Mouse (Mus musculus): ENCODE data around the gene Dab2ip. TPM values are rescaled to one million over a fixed set of nuclear protein-coding genes. Genes with fewer than 3 reads are reported as not detected.

The Dab2ip gene
- polyA plus RNA-seq, 1 experiment from 2014 or later, result 44.8 TPM

DNA sequence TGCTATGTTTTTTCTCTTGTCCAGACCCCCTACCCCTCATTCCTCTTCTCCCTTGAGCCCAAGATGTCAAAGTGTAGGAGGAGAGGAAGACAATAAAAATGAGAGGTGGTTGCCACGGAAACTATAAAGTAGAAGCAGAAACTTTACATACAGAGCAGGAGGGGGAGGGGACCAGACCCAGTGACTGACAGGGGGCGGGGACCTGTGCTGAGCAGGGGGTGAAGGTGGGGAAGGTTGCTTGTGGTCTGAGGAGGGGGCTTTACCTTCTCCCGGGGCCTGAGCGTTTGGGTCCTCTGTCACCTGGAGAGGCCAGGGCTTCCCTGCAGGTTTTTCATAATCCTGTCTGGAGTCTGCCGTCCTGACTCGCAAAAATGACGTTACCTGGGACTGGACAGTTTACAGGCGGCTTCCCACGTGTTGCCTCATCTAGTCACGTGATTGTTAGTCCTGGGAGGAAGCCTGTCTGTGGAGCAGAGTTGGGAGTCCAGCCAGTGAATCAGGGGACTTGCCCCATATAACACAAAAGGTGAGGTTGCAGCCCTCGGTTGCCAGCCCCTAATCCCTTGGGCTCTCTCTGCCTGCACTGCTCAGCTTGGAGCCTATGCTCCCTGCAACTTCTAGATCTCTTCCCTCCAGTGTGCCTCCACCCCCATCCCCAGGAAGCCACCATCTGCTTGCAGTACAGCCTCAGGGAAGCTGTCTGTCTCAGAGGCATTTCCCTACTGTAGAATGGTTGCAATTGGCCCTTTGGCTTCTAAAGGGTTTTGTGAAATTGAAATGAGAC, 52.3 kb downstream of the Dab2ip start:
- H3K36me3 ChIP-seq (ENCODE audit: control insufficient read depth, insufficient read depth, low read length), result no peaks in the 10 kb centered on the region
- no peak overlapping the region for H3K4me3 ChIP-seq (ENCODE audit: low read depth, low read length)
- H3K4me2 ChIP-seq (replicated peaks; ENCODE audit: low read depth, low read length), result peak overlapping the region; percentile 19; the same call in 1 of the 2 replicates
- H3K4me1 ChIP-seq (ENCODE audit: control insufficient read depth, insufficient read depth, low read length), result peaks cover 47% of the 10 kb centered on the region
- no peaks in the 10 kb centered on the region for H3K27me3 ChIP-seq (ENCODE audit: control insufficient read depth, insufficient read depth, low read length)
- ATAC-seq (ENCODE audit: insufficient number of reproducible peaks, insufficient read depth, low FRiP score, low read depth), result peak; percentile 28; the same call in 1 of the 2 replicates
- no peak overlapping the region; the same call in 1 of the 2 replicates for H3K9ac ChIP-seq (replicated peaks; ENCODE audit: low read depth, low read length)
- H3K27ac ChIP-seq (ENCODE audit: low read length), result no peak overlapping the region
- no peaks in the 10 kb centered on the region for H3K9me3 ChIP-seq (ENCODE audit: control insufficient read depth, low read depth, low read length)
- WGBS, result 9% methylated on average over 11 of the region's 11 CpGs

DNA sequence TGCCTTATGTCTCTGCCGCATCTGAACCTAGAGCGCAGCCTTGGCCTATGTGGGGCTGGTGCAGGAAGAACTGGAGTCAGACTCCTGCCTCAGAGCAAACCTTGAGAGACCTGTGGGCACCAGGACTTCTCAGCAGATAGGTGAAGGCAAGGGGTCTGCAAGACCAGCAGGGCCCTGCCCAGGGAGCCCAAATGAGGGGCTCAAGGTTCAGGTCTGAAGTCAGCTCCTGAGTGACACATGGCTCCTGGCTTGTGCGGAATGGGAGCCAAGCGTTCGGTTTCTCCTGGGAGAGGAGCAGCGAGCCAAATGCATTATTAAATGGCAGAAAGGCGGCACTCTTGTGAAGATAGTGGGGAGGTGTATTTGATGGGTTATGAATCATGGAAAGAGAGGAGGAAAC, 52.9 kb downstream of the Dab2ip start:
- no peak for ATAC-seq (ENCODE audit: insufficient number of reproducible peaks, insufficient read depth, low FRiP score, low read depth)
- 80% methylated on average over 7 of the region's 7 CpGs for WGBS
- Histone ChIP-seq H3K9ac (replicated peaks; ENCODE audit: low read depth, low read length) (no peak overlapping the region), H3K27me3 (ENCODE audit: control insufficient read depth, insufficient read depth, low read length) (no peaks in the 10 kb centered on the region), H3K4me2 (replicated peaks; ENCODE audit: low read depth, low read length) (no peak overlapping the region), H3K36me3 (ENCODE audit: control insufficient read depth, insufficient read depth, low read length) (no peaks in the 10 kb centered on the region), H3K27ac (ENCODE audit: low read length) (no peak overlapping the region), H3K4me3 (ENCODE audit: low read depth, low read length) (no peak overlapping the region), H3K9me3 (ENCODE audit: control insufficient read depth, low read depth, low read length) (no peaks in the 10 kb centered on the region), H3K4me1 (ENCODE audit: control insufficient read depth, insufficient read depth, low read length) (peaks cover 47% of the 10 kb centered on the region)

DNA sequence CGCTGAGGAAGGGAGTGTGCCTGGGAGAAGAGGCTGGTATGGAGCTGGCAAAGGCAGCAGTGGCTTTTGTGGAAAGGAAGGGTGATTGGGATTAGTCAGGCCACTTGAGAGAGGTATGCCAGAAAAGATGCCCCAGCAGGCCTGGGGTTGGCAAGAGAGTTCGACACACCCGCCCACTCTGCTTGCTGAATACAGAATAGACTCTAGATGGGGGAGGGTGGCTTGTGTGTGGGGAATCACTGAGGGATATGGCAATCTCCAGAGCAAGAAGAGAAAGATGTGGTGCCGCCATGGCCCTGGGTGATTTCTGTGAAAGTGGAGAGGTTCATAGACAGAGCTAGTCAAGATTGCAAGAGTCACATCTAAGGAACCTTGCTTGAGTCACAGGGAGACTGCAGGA, 53.6 kb downstream of the Dab2ip start:
- no peak overlapping the region for H3K4me2 ChIP-seq (replicated peaks; ENCODE audit: low read depth, low read length)
- no peak overlapping the region for H3K9ac ChIP-seq (replicated peaks; ENCODE audit: low read depth, low read length)
- peaks cover 47% of the 10 kb centered on the region for H3K4me1 ChIP-seq (ENCODE audit: control insufficient read depth, insufficient read depth, low read length)
- no peak overlapping the region for H3K4me3 ChIP-seq (ENCODE audit: low read depth, low read length)
- ATAC-seq (ENCODE audit: insufficient number of reproducible peaks, insufficient read depth, low FRiP score, low read depth), result no peak
- no peaks in the 10 kb centered on the region for H3K36me3 ChIP-seq (ENCODE audit: control insufficient read depth, insufficient read depth, low read length)
- no peaks in the 10 kb centered on the region for H3K27me3 ChIP-seq (ENCODE audit: control insufficient read depth, insufficient read depth, low read length)
- no peaks in the 10 kb centered on the region for H3K9me3 ChIP-seq (ENCODE audit: control insufficient read depth, low read depth, low read length)
- no peak overlapping the region for H3K27ac ChIP-seq (ENCODE audit: low read length)
- 93% methylated on average over 4 of the region's 4 CpGs for WGBS

DNA sequence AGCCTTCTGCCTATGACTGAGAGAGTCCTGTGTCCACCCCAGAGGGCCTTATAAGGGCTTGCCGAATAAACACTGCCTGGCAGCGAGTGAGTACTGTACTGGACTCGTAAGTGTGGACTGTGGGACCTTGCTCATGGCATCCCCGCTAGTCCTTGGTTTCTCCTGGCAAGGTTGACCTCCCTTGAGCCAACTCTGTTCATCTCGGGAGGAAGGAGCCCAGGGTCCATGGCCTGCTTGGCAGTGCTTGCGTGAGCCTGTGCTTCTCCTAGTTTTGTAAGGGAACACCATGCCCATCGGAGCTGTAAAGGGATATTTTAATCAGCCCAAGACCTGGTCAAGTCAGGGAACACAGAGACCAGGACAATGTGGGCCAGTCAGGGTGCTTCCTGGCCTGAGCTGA, 54.2 kb downstream of the Dab2ip start:
- Histone ChIP-seq H3K4me3 (ENCODE audit: low read depth, low read length) (no peak overlapping the region), H3K9ac (replicated peaks; ENCODE audit: low read depth, low read length) (no peak overlapping the region), H3K4me1 (ENCODE audit: control insufficient read depth, insufficient read depth, low read length) (peaks cover 48% of the 10 kb centered on the region), H3K27ac (ENCODE audit: low read length) (no peak overlapping the region), H3K36me3 (ENCODE audit: control insufficient read depth, insufficient read depth, low read length) (no peaks in the 10 kb centered on the region), H3K4me2 (replicated peaks; ENCODE audit: low read depth, low read length) (no peak overlapping the region), H3K27me3 (ENCODE audit: control insufficient read depth, insufficient read depth, low read length) (no peaks in the 10 kb centered on the region), H3K9me3 (ENCODE audit: control insufficient read depth, low read depth, low read length) (no peaks in the 10 kb centered on the region)
- 76% methylated on average over 7 of the region's 7 CpGs for WGBS
- no peak for ATAC-seq (ENCODE audit: insufficient number of reproducible peaks, insufficient read depth, low FRiP score, low read depth)

DNA sequence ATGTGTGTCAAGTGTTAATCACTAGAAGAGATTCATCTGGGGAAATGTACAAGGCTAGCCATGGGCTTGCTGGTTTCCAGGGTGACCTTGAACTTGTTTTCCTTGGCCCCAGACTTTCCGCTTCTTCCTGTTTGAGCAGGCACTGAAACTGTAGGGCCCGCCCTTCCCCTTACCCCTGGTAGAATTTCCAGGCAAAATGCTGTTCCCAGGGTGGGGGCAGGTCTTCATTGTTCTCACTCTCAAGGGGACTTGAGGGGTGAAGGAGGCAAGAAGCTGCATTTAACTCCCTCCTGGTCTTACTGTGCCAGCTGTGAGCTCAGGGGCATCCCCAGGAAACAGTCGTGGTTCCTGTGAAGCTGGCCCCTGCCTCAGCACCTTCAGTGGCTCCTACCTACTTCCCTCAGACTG, 55.9 kb downstream of the Dab2ip start:
- Histone ChIP-seq H3K36me3 (ENCODE audit: control insufficient read depth, insufficient read depth, low read length) (no peaks in the 10 kb centered on the region), H3K27me3 (ENCODE audit: control insufficient read depth, insufficient read depth, low read length) (no peaks in the 10 kb centered on the region), H3K27ac (ENCODE audit: low read length) (peak overlapping the region; percentile 3), H3K4me3 (ENCODE audit: low read depth, low read length) (no peak overlapping the region), H3K9me3 (ENCODE audit: control insufficient read depth, low read depth, low read length) (no peaks in the 10 kb centered on the region), H3K9ac (replicated peaks; ENCODE audit: low read depth, low read length) (0 out of 2 replicates have a peak overlapping the region, but pooled peaks have one; percentile 14), H3K4me1 (ENCODE audit: control insufficient read depth, insufficient read depth, low read length) (peaks cover 53% of the 10 kb centered on the region), H3K4me2 (replicated peaks; ENCODE audit: low read depth, low read length) (no peak overlapping the region)
- no peak for ATAC-seq (ENCODE audit: insufficient number of reproducible peaks, insufficient read depth, low FRiP score, low read depth)
- 36% methylated on average over 3 of the region's 3 CpGs for WGBS

DNA sequence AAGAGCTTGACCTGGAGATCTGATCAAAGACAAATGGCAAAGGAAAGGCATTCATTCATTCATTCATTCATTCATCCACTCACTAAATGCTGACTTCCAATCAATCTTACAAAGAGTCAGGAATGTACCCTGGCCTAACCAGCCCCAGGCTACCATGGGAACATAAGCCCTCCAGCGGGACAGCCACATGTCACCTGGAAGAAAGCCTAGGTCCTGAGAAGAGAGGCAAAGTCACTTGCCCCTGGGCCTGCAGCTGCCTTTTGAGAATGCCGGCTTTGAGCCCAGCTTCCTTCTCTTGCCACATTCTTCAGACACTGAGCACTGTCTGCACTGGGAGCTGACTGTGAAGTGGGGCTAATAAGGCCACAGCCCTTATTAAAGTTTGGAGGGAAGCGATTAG, 56.3 kb downstream of the Dab2ip start:
- Histone ChIP-seq H3K36me3 (ENCODE audit: control insufficient read depth, insufficient read depth, low read length) (no peaks in the 10 kb centered on the region), H3K27me3 (ENCODE audit: control insufficient read depth, insufficient read depth, low read length) (no peaks in the 10 kb centered on the region), H3K4me1 (ENCODE audit: control insufficient read depth, insufficient read depth, low read length) (peaks cover 57% of the 10 kb centered on the region), H3K9me3 (ENCODE audit: control insufficient read depth, low read depth, low read length) (no peaks in the 10 kb centered on the region), H3K4me2 (replicated peaks; ENCODE audit: low read depth, low read length) (no peak overlapping the region), H3K27ac (ENCODE audit: low read length) (peak overlapping the region; percentile 3; the same call in 1 of the 2 replicates), H3K9ac (replicated peaks; ENCODE audit: low read depth, low read length) (0 out of 2 replicates have a peak overlapping the region, but pooled peaks have one; percentile 14), H3K4me3 (ENCODE audit: low read depth, low read length) (no peak overlapping the region)
- WGBS, result 61% methylated on average over 3 of the region's 3 CpGs
- ATAC-seq (ENCODE audit: insufficient number of reproducible peaks, insufficient read depth, low FRiP score, low read depth), result no peak

DNA sequence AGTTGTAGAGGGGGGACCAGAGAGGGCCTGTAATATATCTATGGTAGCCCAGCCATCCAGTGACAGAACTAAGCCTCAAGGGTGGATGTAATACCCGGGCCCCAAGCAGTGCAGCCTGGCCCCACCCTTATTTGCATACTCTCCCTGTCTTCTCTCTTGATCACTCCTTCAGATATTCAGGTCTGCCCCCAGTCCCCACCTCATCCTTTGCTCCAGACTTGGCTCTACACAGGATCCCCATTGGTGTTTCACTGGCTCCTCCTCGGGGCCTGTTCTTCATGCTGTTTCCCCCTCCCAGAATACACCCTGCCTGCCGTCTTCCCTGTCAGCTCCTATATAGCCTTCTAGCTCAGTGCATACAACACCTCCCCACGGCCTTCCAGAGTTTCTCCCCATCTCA, 57.3 kb downstream of the Dab2ip start:
- H3K4me3 ChIP-seq (ENCODE audit: low read depth, low read length), result no peak overlapping the region
- ATAC-seq (ENCODE audit: insufficient number of reproducible peaks, insufficient read depth, low FRiP score, low read depth), result no peak
- H3K27ac ChIP-seq (ENCODE audit: low read length), result no peak overlapping the region
- peaks cover 57% of the 10 kb centered on the region for H3K4me1 ChIP-seq (ENCODE audit: control insufficient read depth, insufficient read depth, low read length)
- WGBS, result 51% methylated on average over 4 of the region's 4 CpGs
- H3K9me3 ChIP-seq (ENCODE audit: control insufficient read depth, low read depth, low read length), result no peaks in the 10 kb centered on the region
- no peaks in the 10 kb centered on the region for H3K27me3 ChIP-seq (ENCODE audit: control insufficient read depth, insufficient read depth, low read length)
- H3K4me2 ChIP-seq (replicated peaks; ENCODE audit: low read depth, low read length), result no peak overlapping the region
- H3K9ac ChIP-seq (replicated peaks; ENCODE audit: low read depth, low read length), result no peak overlapping the region
- no peaks in the 10 kb centered on the region for H3K36me3 ChIP-seq (ENCODE audit: control insufficient read depth, insufficient read depth, low read length)

DNA sequence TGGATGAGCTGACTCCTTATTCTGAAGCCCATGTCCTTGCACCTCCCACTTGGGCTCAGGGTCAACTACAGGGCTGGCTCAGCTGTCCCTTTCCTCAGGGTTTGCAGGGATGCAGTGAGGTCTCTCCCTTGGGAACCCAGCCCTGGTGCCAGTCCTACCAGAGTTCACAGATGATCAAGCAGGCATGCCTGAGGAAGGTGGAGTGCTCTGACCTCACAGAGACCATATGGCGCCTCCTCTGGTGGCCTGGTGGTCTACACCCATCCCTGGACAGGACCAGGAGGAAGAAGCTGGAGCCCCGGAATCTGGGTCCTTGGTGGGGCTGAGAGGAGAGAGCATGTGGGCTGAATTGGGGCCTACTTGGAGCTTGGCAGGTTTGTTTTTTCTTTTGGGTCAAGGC, 57.9 kb downstream of the Dab2ip start:
- no peaks in the 10 kb centered on the region for H3K36me3 ChIP-seq (ENCODE audit: control insufficient read depth, insufficient read depth, low read length)
- ATAC-seq (ENCODE audit: insufficient number of reproducible peaks, insufficient read depth, low FRiP score, low read depth), result no peak
- H3K9me3 ChIP-seq (ENCODE audit: control insufficient read depth, low read depth, low read length), result no peaks in the 10 kb centered on the region
- H3K4me1 ChIP-seq (ENCODE audit: control insufficient read depth, insufficient read depth, low read length), result peaks cover 57% of the 10 kb centered on the region
- no peak overlapping the region for H3K4me3 ChIP-seq (ENCODE audit: low read depth, low read length)
- no peak overlapping the region for H3K4me2 ChIP-seq (replicated peaks; ENCODE audit: low read depth, low read length)
- no peak overlapping the region for H3K9ac ChIP-seq (replicated peaks; ENCODE audit: low read depth, low read length)
- 71% methylated on average over 2 of the region's 2 CpGs for WGBS
- H3K27ac ChIP-seq (ENCODE audit: low read length), result no peak overlapping the region
- no peaks in the 10 kb centered on the region for H3K27me3 ChIP-seq (ENCODE audit: control insufficient read depth, insufficient read depth, low read length)

Measured in stomach, embryonic 14.5 days (tissue).